Mouse (Mus musculus): ENCODE results near the gene Fbln2. TPM values are rescaled to one million over a fixed set of nuclear protein-coding genes. Genes with fewer than 3 reads are reported as not detected.

Fbln2 gene
- polyA plus RNA-seq, 1 experiment from 2014 or later, result 78.7 TPM

DNA sequence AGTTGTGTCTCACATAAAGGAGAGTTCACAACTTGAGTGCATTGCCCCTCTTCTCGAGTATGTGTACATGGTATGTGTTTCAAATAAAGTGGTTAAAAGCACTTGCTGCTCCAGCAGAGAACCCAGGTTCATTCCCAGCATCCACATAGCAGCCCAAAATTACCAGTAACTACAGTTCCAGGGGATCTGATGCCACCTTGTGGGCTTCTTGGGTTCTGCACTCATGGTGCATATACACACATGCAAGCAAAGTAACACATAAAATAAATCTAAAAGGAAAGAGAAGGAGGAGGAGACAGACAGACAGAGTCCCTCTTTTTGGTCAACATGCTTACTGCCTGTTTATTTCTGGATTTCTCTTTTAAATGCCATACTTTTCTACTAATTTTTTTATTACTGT lies 37.5 kb downstream of the Fbln2 start:
- no peak overlapping the region for H3K9ac ChIP-seq (ENCODE audit: low read length)
- no peaks in the 10 kb centered on the region; the same call in 1 of the 2 replicates for H3K9me3 ChIP-seq (ENCODE audit: control insufficient read depth, low read length)
- H3K4me2 ChIP-seq (ENCODE audit: low read depth, severe bottlenecking), result no peak overlapping the region
- no peak overlapping the region for H3K4me3 ChIP-seq (ENCODE audit: low read depth, low read length)
- WGBS, result 91% methylated on average over 1 of the region's 1 CpGs
- H3K27me3 ChIP-seq (ENCODE audit: control insufficient read depth, insufficient read depth, low read length), result no peaks in the 10 kb centered on the region
- H3K27ac ChIP-seq (replicated peaks; ENCODE audit: low read depth, low read length), result no peak overlapping the region
- H3K36me3 ChIP-seq (ENCODE audit: control insufficient read depth, insufficient read depth, low read length), result no peaks in the 10 kb centered on the region
- peaks cover 6% of the 10 kb centered on the region; the same call in 1 of the 2 replicates for H3K4me1 ChIP-seq (ENCODE audit: control insufficient read depth, insufficient read depth, low read length)
- ATAC-seq (ENCODE audit: insufficient number of reproducible peaks, low FRiP score, low TSS enrichment, low read depth) (no peak), DNase-seq (ENCODE audit: low spot score) (no peak)

DNA sequence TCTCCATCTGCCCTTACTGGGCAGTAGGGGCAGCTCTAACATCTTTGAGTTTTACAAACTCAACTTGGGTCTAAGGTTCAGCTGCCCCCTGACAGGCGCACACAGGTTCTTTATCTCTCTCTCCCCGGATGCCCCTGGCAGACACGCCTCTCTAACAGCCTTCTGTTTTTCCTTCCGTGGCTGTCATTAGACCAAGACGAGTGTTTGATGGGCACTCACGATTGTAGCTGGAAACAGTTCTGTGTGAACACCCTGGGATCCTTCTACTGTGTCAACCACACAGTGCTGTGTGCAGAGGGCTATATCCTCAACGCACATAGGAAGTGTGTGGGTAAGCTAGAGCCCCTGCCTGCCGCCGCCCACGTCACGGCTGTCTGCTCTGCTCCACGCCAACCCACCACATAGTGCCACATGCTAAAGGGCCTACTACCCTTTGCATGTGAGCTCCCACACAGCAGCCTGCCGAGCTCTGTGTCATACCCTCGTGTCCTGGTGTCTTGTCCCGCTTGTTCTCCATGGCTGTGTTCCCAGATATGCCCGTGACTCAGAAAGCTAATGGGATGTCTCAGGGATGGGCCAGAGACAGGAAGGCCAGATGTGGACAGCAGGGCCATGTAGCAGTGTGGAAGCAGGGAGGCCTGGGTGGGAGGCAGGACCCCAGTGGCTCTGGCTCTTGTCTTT lies 47.3 kb downstream of the Fbln2 start:
- Histone ChIP-seq H3K36me3 (ENCODE audit: control insufficient read depth, insufficient read depth, low read length) (no peaks in the 10 kb centered on the region), H3K27me3 (ENCODE audit: control insufficient read depth, insufficient read depth, low read length) (no peaks in the 10 kb centered on the region), H3K9ac (ENCODE audit: low read length) (no peak overlapping the region), H3K4me1 (ENCODE audit: control insufficient read depth, insufficient read depth, low read length) (no peaks in the 10 kb centered on the region), H3K4me3 (ENCODE audit: low read depth, low read length) (no peak overlapping the region), H3K27ac (replicated peaks; ENCODE audit: low read depth, low read length) (no peak overlapping the region), H3K4me2 (ENCODE audit: low read depth, severe bottlenecking) (no peak overlapping the region), H3K9me3 (ENCODE audit: control insufficient read depth, low read length) (no peaks in the 10 kb centered on the region)
- WGBS, result 79% methylated on average over 16 of the region's 16 CpGs
- DNase-seq (ENCODE audit: low spot score) (no peak), ATAC-seq (ENCODE audit: insufficient number of reproducible peaks, low FRiP score, low TSS enrichment, low read depth) (no peak)

DNA sequence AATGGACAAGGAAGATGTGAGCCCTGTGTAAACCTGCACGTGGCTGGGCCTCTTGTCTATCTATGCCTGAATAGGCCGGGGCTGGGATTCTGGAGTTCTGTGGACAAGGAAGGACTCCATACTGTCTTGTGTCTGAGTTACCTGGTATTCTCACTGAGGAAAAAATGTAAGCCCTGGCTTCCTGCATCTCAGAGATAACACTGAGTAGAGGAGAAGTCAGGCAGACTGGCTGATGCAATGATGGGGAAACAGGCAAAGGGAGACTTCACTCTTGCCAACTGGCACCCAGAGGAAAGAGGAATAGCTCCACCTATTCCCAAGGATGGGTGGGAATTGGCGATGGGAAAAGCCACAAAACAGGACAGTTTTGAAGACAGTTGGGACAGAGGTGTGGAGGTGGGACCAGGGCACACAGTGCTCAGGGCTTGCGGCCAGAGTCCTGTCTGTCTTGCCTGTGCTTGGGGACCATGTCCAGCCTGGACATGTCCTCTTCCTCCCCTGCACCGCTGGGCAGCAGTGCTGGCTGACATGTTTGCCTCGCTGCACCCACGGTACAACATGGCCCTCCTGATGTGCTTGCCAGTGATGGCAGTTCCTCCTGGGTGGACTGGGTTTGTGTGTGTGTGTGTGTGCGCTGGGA lies 48.2 kb downstream of the Fbln2 start:
- Histone ChIP-seq H3K4me1 (ENCODE audit: control insufficient read depth, insufficient read depth, low read length) (no peaks in the 10 kb centered on the region), H3K9ac (ENCODE audit: low read length) (no peak overlapping the region), H3K27me3 (ENCODE audit: control insufficient read depth, insufficient read depth, low read length) (no peaks in the 10 kb centered on the region), H3K4me3 (ENCODE audit: low read depth, low read length) (no peak overlapping the region), H3K9me3 (ENCODE audit: control insufficient read depth, low read length) (no peaks in the 10 kb centered on the region), H3K4me2 (ENCODE audit: low read depth, severe bottlenecking) (no peak overlapping the region), H3K27ac (replicated peaks; ENCODE audit: low read depth, low read length) (no peak overlapping the region), H3K36me3 (ENCODE audit: control insufficient read depth, insufficient read depth, low read length) (no peaks in the 10 kb centered on the region)
- WGBS, result 82% methylated on average over 8 of the region's 8 CpGs
- DNase-seq (ENCODE audit: low spot score) (no peak), ATAC-seq (ENCODE audit: insufficient number of reproducible peaks, low FRiP score, low TSS enrichment, low read depth) (no peak)

DNA sequence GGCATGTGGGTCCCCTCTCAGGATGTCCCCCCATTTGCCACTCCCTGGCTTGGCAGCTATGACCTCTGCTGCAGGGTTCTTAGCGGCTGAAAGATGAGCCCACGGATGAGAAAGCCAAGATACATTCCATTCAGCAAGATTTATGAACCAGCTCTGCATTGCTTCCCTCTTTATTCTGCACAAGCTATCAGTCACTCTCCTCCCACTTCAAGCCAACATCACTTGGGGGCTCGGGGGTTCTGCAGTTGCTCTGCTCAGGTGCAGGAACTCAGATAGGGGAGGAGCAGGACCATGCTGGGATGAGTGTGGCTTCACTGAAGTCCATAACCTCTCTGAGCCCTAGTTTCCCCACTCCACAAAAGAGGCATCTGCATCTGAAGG lies 48.7 kb downstream of the Fbln2 start:
- no peaks in the 10 kb centered on the region for H3K9me3 ChIP-seq (ENCODE audit: control insufficient read depth, low read length)
- no peaks in the 10 kb centered on the region for H3K36me3 ChIP-seq (ENCODE audit: control insufficient read depth, insufficient read depth, low read length)
- no peak overlapping the region for H3K9ac ChIP-seq (ENCODE audit: low read length)
- no peak overlapping the region for H3K4me2 ChIP-seq (ENCODE audit: low read depth, severe bottlenecking)
- DNase-seq (ENCODE audit: low spot score) (no peak), ATAC-seq (ENCODE audit: insufficient number of reproducible peaks, low FRiP score, low TSS enrichment, low read depth) (no peak)
- H3K4me1 ChIP-seq (ENCODE audit: control insufficient read depth, insufficient read depth, low read length), result no peaks in the 10 kb centered on the region
- H3K4me3 ChIP-seq (ENCODE audit: low read depth, low read length), result no peak overlapping the region
- H3K27ac ChIP-seq (replicated peaks; ENCODE audit: low read depth, low read length), result no peak overlapping the region
- no peaks in the 10 kb centered on the region for H3K27me3 ChIP-seq (ENCODE audit: control insufficient read depth, insufficient read depth, low read length)
- WGBS, result 49% methylated on average over 3 of the region's 3 CpGs

DNA sequence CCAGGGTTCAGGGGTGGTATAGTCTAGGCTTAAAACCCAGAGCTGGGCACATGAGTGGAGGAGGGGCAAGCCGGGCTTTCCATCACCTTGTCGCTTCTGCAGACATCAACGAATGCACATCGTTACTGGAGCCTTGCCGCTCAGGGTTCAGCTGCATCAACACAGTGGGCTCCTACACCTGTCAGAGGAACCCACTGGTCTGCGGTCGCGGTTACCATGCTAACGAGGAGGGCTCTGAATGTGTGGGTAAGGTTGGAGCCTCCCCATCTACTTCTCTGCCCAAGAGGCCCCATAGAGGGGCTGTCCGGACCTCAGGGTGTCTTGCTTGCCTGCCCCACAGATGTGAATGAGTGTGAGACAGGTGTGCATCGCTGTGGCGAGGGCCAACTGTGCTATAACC lies 53.4 kb downstream of the Fbln2 start:
- H3K36me3 ChIP-seq (ENCODE audit: control insufficient read depth, insufficient read depth, low read length), result no peaks in the 10 kb centered on the region
- H3K27ac ChIP-seq (replicated peaks; ENCODE audit: low read depth, low read length), result no peak overlapping the region
- no peak overlapping the region for H3K4me3 ChIP-seq (ENCODE audit: low read depth, low read length)
- no peak for ATAC-seq (ENCODE audit: insufficient number of reproducible peaks, low FRiP score, low TSS enrichment, low read depth)
- no peaks in the 10 kb centered on the region for H3K27me3 ChIP-seq (ENCODE audit: control insufficient read depth, insufficient read depth, low read length)
- H3K9ac ChIP-seq (ENCODE audit: low read length), result no peak overlapping the region; the same call in 1 of the 2 replicates
- H3K9me3 ChIP-seq (ENCODE audit: control insufficient read depth, low read length), result no peaks in the 10 kb centered on the region
- no peak overlapping the region for H3K4me2 ChIP-seq (ENCODE audit: low read depth, severe bottlenecking)
- 74% methylated on average over 12 of the region's 12 CpGs for WGBS
- no peak for DNase-seq (ENCODE audit: low spot score)
- no peaks in the 10 kb centered on the region for H3K4me1 ChIP-seq (ENCODE audit: control insufficient read depth, insufficient read depth, low read length)

DNA sequence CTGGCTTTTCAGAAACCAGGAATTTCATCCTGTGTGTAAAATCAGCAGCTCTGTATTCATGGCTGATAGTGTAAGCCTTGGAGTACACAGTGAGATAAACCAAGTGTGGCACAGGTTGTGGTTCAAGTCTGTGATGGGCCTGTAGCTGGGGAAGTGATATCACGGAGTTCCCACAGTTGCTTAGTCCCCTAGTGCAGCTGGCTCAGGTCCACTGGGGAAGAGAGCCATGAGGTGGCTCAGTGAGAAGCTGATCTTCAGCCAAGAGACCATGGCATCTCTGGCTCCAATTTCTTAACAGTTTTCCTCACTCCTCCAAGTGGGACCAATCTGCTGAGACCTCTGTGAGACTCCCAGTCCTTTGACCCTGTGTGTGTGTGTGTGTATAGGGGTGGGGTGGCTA lies 54.4 kb downstream of the Fbln2 start:
- DNase-seq (ENCODE audit: low spot score) (no peak), ATAC-seq (ENCODE audit: insufficient number of reproducible peaks, low FRiP score, low TSS enrichment, low read depth) (no peak)
- Histone ChIP-seq H3K27ac (replicated peaks; ENCODE audit: low read depth, low read length) (no peak overlapping the region), H3K9me3 (ENCODE audit: control insufficient read depth, low read length) (no peaks in the 10 kb centered on the region), H3K4me3 (ENCODE audit: low read depth, low read length) (no peak overlapping the region), H3K27me3 (ENCODE audit: control insufficient read depth, insufficient read depth, low read length) (no peaks in the 10 kb centered on the region), H3K4me2 (ENCODE audit: low read depth, severe bottlenecking) (no peak overlapping the region), H3K36me3 (ENCODE audit: control insufficient read depth, insufficient read depth, low read length) (peaks cover 2% of the 10 kb centered on the region; the same call in 1 of the 2 replicates), H3K9ac (ENCODE audit: low read length) (no peak overlapping the region), H3K4me1 (ENCODE audit: control insufficient read depth, insufficient read depth, low read length) (no peaks in the 10 kb centered on the region)
- 92% methylated on average over 1 of the region's 1 CpGs for WGBS

DNA sequence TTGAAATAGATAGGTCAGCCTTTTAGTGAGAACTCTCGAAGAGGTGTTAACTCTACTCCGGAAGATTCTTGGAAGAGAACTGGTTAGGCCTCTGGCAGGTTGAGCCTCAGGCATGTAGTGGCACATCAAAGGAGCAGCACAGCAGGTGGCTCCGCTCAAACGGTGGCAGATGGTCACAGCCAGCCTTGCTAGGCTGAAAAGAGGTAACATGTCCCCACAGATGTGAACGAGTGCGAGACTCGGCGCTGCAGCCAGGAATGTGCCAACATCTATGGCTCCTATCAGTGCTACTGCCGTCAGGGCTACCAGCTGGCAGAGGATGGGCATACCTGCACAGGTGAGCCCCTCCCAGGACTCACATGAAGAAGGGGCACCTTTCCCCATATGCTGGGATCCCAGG lies 56.1 kb downstream of the Fbln2 start:
- Histone ChIP-seq H3K9me3 (ENCODE audit: control insufficient read depth, low read length) (no peaks in the 10 kb centered on the region), H3K4me2 (ENCODE audit: low read depth, severe bottlenecking) (no peak overlapping the region), H3K4me3 (ENCODE audit: low read depth, low read length) (no peak overlapping the region), H3K9ac (ENCODE audit: low read length) (no peak overlapping the region), H3K27ac (replicated peaks; ENCODE audit: low read depth, low read length) (no peak overlapping the region), H3K36me3 (ENCODE audit: control insufficient read depth, insufficient read depth, low read length) (peaks cover 2% of the 10 kb centered on the region; the same call in 1 of the 2 replicates), H3K27me3 (ENCODE audit: control insufficient read depth, insufficient read depth, low read length) (no peaks in the 10 kb centered on the region), H3K4me1 (ENCODE audit: control insufficient read depth, insufficient read depth, low read length) (no peaks in the 10 kb centered on the region)
- ATAC-seq (ENCODE audit: insufficient number of reproducible peaks, low FRiP score, low TSS enrichment, low read depth) (no peak), DNase-seq (ENCODE audit: low spot score) (peak; percentile 34)
- WGBS, result 15% methylated on average over 9 of the region's 9 CpGs

DNA sequence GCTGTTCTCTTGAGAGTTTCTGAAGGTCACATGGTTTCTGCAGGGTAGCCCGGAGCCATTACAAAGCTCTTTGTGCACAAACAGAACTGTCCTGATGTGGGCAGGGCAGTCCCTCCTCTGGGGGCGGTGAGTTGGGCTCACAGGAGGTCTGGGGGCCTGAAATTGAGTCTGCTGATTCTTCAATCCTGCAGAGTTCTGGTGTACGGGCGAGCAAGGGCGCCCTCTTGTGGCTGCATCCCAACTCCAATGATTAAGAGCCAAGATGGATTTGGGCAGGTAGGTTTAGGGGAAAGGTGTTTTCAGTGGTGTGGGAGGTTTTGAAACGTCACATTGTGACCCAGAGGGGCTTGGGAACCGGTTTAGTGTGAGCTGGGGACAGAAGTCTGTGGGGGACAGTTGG lies 65.3 kb downstream of the Fbln2 start:
- WGBS, result 1% methylated on average over 7 of the region's 7 CpGs
- no peak for ATAC-seq (ENCODE audit: insufficient number of reproducible peaks, low FRiP score, low TSS enrichment, low read depth)
- H3K27me3 ChIP-seq (ENCODE audit: control insufficient read depth, insufficient read depth, low read length), result peaks cover 6% of the 10 kb centered on the region

More for the DNA sequence above, 65.3 kb downstream of the Fbln2 start:
- H3K4me1 ChIP-seq (ENCODE audit: control insufficient read depth, insufficient read depth, low read length), result no peaks in the 10 kb centered on the region
- H3K9me3 ChIP-seq (ENCODE audit: control insufficient read depth, low read length), result no peaks in the 10 kb centered on the region
- H3K4me2 ChIP-seq (ENCODE audit: low read depth, severe bottlenecking), result no peak overlapping the region
- no peak overlapping the region for H3K9ac ChIP-seq (ENCODE audit: low read length)
- DNase-seq (ENCODE audit: low spot score), result peak; percentile 88
- H3K36me3 ChIP-seq (ENCODE audit: control insufficient read depth, insufficient read depth, low read length), result no peaks in the 10 kb centered on the region; the same call in 1 of the 2 replicates
- H3K27ac ChIP-seq (replicated peaks; ENCODE audit: low read depth, low read length), result no peak overlapping the region
- no peak overlapping the region for H3K4me3 ChIP-seq (ENCODE audit: low read depth, low read length)

Measured in limb, embryonic 11.5 days (tissue).